Mouse (Mus musculus) activated CD4-positive, CD25-positive, alpha-beta regulatory T cell, adult 9 weeks (primary cell): Measurements from ENCODE around the gene Prkx. TPM values are rescaled to one million over a fixed set of nuclear protein-coding genes. Genes with fewer than 3 reads are reported as not detected.

Experiments used
- polyA plus RNA-seq: library from polyadenylated mRNA; unstranded; fragments of 100-300 nt; shearing (Covaris generic); gene quantifications from one replicate; pipeline ENCODE4 v1.2.1, GENCODE M21; 2017

Gene Prkx
- 39.3 TPM for polyA plus RNA-seq

DNA sequence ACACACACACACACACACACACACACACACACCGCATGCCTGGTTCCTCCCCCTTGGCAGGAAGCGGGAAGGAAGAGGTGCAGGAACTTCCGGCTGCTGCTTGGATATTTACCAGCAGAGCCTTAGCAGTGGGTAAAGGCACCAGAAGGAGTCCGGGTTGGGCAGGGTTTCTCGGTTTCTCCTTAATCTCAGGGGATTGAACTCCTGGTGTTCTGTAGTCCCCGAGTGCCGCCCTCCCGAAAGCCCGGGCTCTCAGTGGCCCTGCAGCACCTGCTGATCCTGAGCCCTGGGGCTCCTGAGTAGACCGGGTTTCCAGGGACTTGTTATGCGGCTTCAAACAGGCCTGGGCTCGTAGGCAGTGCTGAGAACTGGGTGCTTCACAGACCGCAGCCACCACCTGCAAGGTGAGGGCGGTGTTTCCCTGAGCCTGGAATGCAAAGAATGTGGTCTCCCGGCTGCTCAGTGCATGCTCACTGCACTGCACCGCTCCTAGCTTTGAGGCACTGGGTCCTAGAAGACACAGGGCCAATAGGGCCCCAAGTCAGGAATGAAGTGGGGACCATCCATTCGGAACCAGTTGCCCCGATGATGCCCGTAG lies at the start of gene Prkx:
Prkx (minus strand) TSS at position 41 of the 598 bp plus-strand sequence.

Other genes with a start within 250 kb of the Prkx start
- not detected for gene Pbsn, start 57.3 kb upstream of the Prkx start, polyA plus RNA-seq
- gene Gm14744, start 68.5 kb upstream of the Prkx start, polyA plus RNA-seq: not detected
- gene 5430402E10Rik, start 128.8 kb upstream of the Prkx start, polyA plus RNA-seq: not detected